Mouse (Mus musculus): ENCODE measurements around the gene Yars2.
A peak's percentile ranks its signal among the peaks of the same experiment; 100 is the strongest.
"Not testable (repeated sequence)": the region's sequence is repeated elsewhere in the genome, so short reads cannot be mapped to it uniquely, and the experiment has no call there.

Yars2 gene

DNA sequence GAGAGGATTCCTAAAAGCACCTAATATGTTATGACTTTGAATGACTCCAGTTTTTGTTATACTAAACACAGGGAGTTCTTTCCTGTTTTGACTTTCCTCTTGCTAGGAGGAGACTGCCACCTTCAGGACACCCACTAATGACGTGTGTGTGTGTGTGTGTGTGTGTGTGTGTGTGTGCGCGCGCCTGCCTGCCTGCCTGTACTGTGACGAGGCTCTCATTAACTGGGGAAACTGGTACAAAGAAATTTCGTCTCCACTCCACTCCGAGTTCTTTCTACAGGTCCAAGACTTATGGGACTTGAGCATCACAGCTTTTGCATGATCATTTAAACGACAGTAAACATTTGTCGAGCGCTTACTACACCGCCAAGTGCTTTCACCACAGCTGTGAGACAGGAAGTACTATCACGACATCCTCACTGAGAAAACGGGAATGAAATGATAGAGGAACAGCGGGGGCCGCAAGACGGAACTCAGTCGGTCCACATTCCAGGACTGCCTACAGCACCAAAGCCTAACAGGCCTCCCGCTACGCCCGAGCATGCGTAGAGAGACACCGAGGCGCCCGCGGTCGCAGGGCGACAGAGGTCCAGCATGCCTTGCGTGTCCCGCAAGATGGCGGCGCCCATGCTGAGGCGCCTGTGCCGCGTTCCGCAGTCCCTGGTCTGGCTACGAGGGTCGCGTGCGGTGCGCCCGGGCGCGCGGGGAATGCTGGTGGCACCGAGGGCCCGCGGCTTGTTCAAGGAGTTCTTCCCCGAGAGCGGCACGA is at the start of gene Yars2:
TSS of gene Yars2 (plus strand) at position 597 of the 769 bp plus-strand sequence.
- peak; percentile 91 for DNase-seq

DNA sequence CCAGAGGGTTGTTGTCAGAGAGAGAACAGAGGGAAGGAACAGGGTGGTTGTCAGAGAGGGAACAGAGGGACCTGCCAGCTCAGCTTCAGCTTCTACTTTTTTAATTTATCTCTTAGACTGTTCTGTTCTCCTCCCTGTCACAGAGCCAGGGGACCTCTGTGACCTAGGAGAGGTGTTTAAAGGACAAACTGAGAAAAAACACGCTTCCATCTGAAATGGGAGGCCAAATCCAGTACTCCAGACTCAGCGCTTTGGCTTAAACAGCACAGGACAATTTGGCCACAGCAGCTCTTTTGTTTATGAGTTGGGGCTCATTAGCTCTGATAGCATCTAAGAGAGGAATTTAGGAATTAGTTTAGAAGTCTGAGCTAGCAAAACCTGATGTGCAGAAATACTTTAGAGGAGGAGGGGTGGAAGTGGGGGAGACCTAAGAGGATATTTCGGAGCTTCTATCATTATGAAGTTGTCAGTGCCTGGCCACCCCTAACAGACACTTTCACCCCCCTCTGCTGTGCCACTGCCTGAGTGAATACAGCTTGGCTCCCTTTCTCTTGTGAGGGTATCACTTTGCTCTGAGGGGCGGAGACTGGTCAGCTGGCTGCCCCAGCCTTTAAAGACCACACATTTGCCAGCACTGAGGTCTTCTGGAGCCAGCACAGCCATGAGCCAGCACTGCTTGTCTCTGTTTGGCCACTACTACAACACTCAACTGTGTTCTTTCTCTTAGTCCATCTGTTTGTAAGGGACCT is 49.3 kb upstream of the Yars2 start:
- DNase-seq = no peak

DNA sequence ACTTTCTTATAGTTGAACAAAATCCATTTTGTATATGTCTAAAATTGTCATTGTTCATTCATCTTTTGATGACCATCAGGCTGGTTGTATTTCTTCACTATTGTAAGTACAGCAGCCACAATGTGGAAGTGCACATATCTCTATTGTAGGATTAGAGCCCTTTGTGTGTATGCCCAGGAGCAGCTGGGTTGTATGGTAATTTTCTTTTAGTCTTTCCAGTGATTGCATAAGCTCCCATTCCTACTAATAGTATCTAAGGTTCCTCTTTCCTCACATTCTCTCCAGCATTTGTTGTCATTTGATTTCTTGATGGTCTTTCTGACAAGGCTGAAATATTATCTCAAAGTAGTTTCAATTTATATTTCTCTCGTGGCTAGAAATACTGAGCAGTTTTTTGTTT is 47.5 kb upstream of the Yars2 start:
- DNase-seq = no peak

DNA sequence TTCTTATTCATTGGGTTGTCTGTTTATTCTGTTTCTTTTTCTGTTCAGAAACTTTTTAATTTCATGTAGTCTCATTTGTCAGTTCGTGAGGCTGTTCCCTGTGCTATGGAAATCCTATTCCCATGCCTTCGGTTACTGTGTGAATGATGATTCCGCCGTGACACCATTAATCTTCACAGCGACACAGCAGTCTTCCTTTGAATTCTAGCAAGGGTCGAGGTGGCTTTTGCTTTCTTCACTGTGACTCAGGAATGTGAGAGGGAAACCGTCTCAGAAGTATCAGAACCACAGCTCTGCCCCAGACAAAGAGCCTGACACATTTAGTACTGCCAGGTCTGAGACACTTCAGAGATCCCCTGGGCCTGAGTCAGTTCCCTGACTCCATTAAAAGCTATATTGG is 46.9 kb upstream of the Yars2 start:
- no peak for DNase-seq

DNA sequence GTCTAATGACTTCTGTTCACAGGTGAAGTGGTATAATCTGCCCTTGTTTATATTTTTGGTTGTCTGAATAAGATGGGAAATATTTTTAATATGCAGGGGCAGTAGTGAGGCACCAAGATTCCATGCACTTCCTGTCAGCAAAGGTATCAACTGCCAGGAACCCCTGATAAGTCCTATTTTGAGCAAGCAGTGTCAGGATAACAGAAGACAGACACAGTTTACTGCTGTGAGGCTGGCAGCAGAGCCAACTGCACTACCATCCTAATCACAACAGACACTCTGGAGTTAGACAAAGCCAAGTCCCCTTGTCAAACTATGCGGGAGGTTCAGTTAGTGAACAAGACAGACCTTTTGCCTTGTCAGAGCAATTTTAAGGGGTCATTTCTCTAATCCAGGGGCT is 46.1 kb upstream of the Yars2 start:
- no peak for DNase-seq

DNA sequence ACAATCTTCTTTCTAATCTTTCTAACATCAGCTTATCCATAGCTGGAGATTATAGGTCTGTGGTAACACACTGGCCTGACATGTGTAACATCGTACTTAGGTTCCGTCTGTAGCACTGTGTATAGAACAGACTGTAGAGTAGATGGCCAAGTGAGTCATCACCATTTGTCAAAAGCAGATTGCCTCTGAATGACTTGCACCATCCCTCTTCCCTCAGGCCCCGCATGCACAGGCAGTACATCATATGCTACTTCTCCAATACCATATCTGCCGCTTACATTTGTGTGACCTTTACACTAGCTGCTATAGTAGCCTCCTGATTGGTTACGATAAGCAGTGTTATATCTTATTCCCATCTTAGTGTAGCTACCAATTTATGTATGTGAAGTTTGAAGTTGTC is 41.9 kb upstream of the Yars2 start:
- no peak for DNase-seq

DNA sequence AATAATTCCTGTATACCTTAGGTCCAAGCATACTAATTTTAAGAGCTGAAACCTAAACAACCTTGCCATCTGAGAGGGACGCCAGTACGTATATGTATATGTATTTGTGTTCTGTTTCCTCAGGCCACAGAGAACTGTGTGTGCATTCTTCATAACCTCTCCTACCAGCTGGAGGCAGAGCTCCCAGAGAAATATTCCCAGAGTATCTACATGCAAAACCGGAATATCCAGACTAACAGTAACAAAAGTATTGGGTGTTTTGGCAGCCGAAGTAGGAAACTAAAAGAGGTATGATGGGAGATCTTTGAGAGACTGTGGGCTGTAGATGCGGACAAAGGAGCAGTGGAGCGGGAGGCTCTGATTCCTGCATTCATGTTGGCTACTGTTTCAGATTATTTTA is 41.3 kb upstream of the Yars2 start:
- DNase-seq = no peak

DNA sequence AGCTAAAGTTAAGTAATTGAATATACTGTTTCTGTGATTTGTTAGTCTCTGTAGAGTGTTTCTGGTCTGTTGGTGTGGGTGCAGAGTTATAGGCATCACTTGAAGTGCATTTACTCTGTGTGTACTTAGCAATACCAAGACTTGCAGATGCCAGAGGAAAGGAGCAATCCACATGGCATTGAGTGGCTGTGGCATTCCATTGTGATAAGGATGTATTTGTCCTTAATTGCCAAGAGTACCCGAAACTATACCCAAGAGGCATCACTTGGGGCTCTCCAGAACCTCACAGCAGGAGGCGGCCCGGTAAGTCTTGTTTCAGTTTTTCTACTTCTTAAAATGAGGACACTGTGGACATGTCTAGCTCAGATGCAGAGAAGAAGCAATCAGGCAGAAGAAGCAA is 40.3 kb upstream of the Yars2 start:
- no peak for DNase-seq

DNA sequence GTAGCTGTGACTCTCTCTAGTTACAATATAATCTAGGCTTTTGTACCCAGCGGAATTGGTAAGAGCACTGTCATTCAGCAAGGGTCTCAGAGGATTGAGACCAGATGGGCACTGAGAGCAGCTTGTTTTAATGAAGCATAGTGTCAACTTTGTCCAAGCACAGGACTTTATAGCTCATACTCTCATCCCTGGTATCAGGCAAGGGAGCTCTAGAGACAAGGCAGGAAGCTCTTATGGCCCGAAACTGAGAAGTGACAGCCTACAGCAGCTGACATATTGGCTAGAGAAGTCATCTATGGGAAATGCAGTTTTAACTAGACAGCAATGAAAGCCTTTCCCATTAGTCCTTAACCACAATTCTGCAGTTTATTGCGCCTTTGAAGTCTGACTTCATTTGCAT is 29.8 kb upstream of the Yars2 start:
- no peak for DNase-seq

DNA sequence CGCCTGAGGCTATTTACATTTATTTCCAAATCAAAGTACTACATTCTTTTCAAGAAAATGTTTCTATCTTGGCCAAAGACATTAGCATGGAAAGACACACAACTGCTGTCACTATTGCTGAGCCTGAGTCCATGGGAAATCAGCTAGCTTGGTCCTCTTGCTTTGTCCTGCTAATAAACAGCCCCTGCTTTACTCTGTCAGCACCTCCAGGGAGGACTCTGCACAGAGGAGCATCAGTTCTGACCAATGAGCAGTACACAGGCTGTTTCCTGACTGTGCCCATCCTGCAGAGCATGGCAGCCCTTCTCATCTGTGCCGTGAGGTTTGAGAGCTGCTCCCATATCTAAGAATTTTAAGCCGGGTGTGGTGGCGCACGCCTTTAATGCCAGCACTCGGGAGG is 29.0 kb upstream of the Yars2 start:
- DNase-seq = no peak

DNA sequence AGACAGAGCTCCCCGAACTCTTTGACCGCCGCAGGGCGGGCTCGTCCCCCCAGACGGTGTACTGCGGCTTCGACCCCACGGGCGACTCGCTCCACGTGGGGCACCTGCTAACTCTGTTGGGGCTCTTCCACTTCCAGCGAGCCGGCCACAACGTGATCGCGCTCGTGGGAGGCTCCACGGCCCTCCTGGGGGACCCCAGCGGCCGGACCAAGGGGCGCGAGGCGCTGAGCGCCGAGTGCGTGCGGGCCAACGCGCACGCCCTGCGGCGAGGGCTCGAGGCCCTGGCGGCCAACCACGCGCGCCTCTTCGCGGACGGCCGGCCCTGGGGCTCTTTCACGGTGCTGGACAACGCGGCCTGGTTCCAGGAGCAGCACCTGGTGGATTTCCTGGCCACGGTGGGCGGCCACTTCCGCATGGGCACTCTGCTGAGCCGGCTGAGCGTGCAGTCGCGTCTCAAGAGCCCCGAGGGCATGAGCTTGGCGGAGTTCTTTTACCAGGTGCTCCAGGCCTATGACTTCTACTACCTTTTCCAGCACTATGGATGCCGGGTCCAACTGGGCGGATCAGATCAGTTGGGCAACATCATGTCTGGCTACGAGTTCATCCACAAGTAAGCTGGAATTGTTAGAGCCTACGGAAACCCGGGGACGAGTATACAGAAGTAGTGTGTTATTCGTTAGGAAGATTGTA is 518 bp downstream of the Yars2 start:
- peak; percentile 44 for DNase-seq

DNA sequence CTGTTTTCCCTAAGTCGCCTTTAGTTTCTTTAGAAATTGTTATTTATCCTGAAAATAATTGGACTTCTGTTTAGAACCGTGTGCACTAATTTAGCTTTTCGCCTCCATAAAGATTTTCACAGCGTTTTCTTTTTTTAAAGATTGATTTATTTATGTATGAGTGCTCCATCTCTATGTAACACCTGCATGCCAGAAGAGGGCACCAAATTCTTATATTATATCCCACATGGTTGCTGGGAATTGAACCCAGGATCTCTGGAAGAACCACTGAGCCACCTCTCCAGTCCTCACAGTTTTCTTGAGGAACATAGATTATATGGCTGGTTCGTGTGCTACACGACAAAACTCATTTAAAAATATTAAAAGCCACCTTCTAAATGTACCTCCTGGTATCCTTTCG is 1.1 kb downstream of the Yars2 start:
- DNase-seq = no peak

DNA sequence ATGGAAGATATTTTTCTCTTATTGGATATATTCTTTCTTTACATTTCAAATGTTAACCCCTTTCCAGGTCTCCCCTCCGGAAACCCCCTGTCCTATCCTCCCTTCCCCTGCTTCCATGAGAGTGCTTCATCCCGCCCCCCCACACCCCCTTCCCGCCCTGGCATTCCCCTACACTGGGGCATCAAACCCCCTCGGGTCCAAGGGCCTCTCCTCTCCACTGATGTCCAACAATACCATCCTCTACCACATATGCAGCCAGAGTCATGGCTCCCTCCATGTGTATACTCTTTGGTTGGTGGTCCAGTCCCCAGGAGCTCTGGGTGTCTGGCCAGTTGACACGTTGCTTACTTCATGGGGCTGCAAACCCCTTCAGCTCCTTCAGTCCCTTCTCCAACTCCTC is 8.6 kb downstream of the Yars2 start:
- no peak for DNase-seq

DNA sequence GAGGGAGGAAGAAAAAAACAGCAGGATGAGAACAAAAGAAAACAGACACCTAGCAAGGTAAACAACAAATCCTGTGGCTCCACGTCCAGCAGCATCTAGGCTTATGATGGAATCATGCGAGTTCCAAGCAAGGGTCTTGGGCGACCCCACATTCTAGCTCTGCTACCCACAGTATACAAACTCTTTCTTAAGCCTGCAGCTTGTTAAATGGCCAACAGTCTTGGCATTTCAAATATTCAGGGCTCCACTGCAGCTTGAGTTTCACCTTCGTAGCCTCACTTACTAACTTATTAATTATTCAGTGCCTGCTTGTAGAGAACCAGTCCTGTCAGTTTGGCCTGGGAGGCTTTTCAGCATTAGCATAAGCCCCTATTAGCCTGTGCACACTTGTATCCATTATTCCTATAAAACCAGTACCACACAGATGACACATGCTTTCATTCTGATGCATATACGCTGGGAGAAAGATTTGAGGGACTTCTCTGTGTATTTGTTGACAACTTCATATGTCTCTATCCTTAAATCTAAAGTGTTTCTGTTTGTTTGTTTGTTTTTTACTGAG is 23.1 kb downstream of the Yars2 start:
- no peak for DNase-seq

DNA sequence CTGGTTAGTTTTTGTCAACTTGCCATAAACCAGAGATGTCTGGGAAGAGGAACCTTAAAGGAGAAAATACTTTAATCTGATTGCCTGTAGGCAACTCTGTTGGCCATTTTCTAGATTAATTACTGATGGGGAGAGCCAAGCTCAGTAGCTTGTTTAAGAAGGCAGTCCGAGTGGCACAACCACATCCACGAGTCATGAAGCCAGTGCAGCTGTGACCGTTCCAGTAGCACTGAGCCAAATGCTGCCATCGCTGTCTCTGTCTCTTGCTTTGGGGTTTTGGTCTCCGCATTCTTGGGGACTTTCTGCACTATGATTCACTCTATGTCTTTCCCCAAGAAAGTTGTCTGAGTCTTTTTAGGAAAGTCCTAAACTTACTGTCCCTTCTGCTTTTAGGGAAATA is 43.7 kb downstream of the Yars2 start:
- no peak for DNase-seq

DNA sequence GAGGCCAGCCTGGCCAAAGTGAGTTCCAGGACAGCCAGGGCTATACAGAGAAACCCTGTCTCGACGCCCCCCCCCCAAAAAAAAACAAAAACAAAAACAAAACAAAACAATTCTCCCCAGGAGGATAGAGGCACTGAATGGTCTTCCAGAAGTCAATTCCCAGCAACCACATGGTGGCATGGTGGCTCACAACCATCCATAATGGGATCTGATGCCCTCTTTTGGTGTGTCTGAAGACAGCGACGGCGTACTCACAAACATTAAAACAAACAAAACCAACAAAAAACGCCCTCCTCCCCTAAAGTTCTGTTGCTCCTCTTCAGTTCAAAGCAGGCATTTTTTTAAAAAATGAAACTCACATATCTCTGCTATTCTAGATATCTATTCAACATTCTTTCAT is 55.1 kb downstream of the Yars2 start:
- peak; percentile 13 for DNase-seq

DNA sequence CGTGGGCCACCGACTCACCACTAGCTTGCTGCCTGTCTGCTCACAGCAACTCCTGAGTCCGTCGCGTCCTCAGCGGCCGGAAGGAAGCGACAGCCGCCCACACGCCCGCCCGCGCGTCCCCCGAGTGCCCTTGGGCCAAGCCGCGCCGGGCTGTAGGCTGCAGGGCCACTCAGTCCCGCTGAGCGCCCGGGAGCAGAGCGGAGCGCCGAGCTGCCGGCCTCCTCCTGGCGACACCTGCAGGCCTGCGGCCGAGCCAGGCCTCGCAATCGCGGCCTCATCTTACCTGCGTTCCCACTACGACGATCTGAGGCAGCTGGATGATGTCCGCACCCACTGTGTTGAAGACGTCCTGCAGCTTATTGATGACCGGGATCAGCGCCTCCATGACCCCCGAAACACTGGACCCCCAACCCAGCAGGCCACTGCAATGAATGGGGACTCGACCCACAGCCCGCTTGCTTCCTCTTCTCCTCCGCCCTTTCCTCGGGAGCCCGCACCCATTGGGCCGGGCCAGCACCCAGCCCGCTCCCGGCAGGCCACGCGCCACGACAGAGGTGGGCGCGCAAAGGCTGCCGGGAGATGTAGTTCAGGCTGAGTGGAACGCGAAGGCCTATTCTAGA is 55.8 kb downstream of the Yars2 start, which contains the start of gene Dnm1l:
TSS of gene Dnm1l (minus strand) at position 479 of the 620 bp plus-strand sequence.
- DNase-seq = peak; percentile 91

DNA sequence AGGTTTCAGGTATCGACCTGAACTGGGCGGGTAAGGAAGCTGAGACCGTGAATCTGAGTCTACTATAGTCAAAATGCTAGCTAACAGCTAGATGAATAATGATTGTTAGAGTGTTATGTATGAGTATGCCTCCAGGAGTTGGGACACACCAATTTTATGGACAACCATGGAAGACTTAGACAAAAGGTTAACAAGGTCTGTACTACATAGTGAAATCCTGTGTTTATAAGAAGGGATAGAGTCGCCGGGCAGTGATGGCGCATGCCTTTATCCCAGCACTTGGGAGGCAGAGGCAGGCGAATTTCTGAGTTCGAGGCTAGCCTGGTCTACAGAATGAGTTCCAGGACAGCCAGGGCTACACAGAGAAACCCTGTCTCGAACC is 56.3 kb downstream of the Yars2 start:
- DNase-seq = not testable (repeated sequence)

Measured in cerebellum, adult 8-10 months (tissue).